Mouse (Mus musculus) brain, embryonic 14.5 days (tissue): ENCODE data around the gene Inpp5f.

Source experiments
- CTCF ChIP-seq: fragments of 200-500 bp; IDR thresholded peaks from 2 replicates; pipeline ENCODE4 v1.5.1; 2012; ENCODE audit warnings: inconsistent platforms, mild to moderate bottlenecking, moderate library complexity, borderline replicate concordance; ENCODE audit not compliant: insufficient read depth, insufficient read length; ENCODE audit errors: extremely low read depth
- POLR2A ChIP-seq: fragments of 200-500 bp; IDR thresholded peaks from 2 replicates; pipeline ENCODE4 v1.6.1; 2012; ENCODE audit warnings: mild to moderate bottlenecking, inconsistent platforms, borderline replicate concordance; ENCODE audit not compliant: poor library complexity, insufficient read depth, insufficient read length, severe bottlenecking; ENCODE audit errors: extremely low read depth

GRCm38 (mm10) chr7:128672408-128673010 lies 61.4 kb downstream of the Inpp5f start:
- TF ChIP-seq CTCF, result no peak
- TF ChIP-seq POLR2A, result no peak
